Mouse (Mus musculus) stomach, postnatal 0 days (tissue): ENCODE results near the gene Ccdc194.

Experiments used
- CTCF ChIP-seq: IDR thresholded peaks from 2 replicates; pipeline ENCODE4 v1.5.1; 2016; ENCODE audit warnings: antibody characterized with exemption, low read depth, mild to moderate bottlenecking, moderate library complexity
- EP300 ChIP-seq: optimal IDR thresholded peaks from 2 replicates; pipeline ENCODE3; 2016; ENCODE audit warnings: antibody characterized with exemption

DNA sequence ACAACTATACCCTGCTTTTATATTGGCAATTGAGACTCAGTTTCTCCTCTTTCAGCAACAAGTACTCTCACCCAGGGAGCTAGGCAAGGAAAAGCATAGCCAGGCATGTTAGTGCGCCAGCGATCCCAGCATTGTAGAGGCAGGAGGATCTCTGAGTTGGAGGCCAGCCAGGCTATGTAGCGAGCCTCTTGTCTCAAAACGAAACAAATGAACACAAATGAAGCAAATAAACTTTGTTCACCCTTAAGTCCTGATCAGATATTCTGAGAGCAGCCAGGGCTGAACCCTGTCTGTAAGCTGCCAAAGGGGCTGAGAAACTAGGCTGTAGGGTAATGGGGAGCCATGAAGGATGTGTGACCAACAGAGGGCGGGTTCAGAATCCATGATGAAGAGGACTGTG lies 29.7 kb downstream of the Ccdc194 start:
- TF ChIP-seq CTCF (no peak), EP300 (no peak)
